Mouse (Mus musculus) 416B (cell line): Measurements from ENCODE around the gene Hist1h2bf.

Source experiments
- DNase-seq: peaks from one replicate; pipeline ENCODE4 v3.0.0; 2011; ENCODE audit warnings: low read depth

The Hist1h2bf gene

GRCm38 (mm10) chr13:23525901-23526300, 48.1 kb downstream of the Hist1h2bf start:
- peak; percentile 78 for DNase-seq

DNA sequence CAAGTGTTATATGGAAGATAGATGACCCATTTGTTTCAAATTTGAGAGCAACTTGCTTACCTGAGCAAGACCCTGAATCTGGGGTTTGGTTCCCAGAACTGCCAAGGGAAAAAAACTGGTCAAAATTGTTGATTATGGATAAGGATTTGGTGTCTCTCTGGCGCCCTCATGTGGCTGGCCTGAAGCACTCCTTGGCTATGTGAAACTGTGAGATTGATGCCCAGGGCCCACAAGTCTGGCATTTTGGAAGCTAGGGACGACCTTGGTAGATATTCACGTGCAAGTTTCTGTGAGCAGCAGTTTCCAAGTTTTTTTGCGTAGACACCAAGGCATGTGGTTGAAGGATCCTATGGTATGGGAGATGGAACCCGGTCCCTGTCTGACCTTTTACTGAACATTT, 49.3 kb downstream of the Hist1h2bf start:
- DNase-seq: peak; percentile 95

- DNase-seq: peak; percentile 76
These were observed 50.0 kb downstream of the Hist1h2bf start for GRCm38 (mm10) chr13:23523976-23524375.
